Mouse (Mus musculus): Measurements from ENCODE around the gene Dnajc30. TPM values are rescaled to one million over a fixed set of nuclear protein-coding genes. Genes with fewer than 3 reads are reported as not detected.

Dnajc30 gene
- total RNA-seq, 1 experiment from 2014 or later: 26.2 TPM

DNA sequence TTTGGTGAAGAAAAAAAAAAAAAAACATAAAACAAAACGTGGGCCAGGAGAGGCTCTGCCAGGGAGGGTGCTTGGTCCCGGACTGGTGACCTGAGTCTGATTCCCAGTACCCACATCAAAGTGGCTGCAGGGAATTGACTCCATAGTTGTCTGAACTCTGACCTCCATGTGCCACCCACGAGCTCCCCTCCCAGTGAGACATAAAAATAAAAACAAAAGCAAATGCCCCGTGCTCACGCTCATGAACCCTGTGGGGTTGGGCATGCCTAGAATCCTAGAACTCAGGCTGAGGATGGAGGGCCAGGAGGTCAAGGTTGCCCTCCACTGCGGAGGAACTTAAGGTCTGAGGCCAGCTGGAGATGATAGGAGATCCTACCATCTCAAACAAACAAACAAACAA is 45.0 kb downstream of the Dnajc30 start:
- no peak for DNase-seq

- DNase-seq: peak; percentile 74
These were observed 45.4 kb downstream of the Dnajc30 start for GRCm38 (mm10) chr5:135109426-135109825.

DNA sequence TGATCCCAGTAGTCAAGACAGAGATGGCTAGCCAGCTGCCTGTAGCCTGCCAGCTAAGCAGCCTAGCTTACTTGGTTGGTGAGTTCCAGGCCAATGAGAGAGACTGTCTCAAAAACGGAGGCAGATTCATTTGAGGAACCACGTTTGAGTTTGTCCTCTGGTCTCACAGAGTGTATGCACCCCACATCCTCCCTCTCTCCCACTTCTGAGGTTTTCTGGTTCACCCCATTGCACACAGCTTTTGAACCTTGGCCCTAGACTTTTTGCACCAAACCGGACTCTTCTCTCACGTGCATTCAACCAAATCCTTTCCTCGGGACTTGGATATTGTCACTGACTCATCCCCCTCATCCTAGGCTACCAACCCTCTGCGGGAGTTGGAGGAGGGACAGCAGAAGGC is 46.0 kb downstream of the Dnajc30 start:
- no peak for DNase-seq

DNA sequence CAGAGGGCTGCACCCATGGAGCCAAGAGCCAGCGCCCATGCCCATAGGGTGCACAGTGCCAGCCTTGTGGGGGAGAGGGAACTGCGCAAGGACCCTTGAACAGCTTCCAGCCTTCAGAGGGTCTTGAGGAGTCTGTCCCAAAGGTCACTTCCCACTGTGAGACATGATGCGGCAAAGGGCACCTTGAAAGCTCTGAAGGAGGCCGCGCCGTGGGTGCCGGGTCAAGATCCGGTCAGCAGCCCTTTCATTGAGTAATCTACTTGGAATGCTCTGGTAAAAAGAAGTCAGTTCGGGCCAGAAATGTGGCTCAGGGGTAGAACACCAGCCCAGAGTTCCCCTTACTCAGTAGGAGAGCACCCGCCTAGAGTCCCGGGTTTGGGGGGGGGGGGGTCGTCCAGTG is 49.8 kb downstream of the Dnajc30 start:
- DNase-seq: no peak

DNA sequence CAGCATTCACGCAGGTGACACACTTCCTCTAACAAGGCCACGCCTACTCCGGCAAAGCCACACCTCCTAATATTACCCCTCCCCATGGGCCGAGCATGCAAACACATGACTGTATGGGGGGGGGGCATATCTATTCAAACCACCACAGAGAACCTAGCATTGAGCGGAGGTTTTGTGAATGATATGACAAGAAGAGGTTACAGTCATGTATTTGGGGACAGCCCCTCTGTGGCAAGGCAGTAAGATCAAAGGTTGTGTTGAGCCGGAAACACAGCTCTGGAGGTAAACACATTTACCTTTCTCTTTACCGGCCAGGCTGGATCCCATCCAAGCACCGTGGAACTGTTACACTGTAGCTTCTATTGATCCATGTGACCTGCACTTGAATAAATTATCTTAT is 51.2 kb downstream of the Dnajc30 start:
- no peak for DNase-seq

Other genes with a start within 250 kb of the Dnajc30 start
- gene Tmem270, start 157.5 kb upstream of the Dnajc30 start, total RNA-seq (2021): not detected in 2 replicates
- 0.60 and 3.7 TPM in 2 replicates for gene Cldn13, start 148.7 kb upstream of the Dnajc30 start, total RNA-seq (2021)
- gene Mettl27, start 131.8 kb upstream of the Dnajc30 start, total RNA-seq (2021): 24.5 and 28.5 TPM in 2 replicates
- not detected in 2 replicates for gene Cldn4, start 117.3 kb upstream of the Dnajc30 start, total RNA-seq (2021)
- 0.90 and 9.0 TPM in 2 replicates for gene Cldn3, start 78.0 kb upstream of the Dnajc30 start, total RNA-seq (2021)
- gene Abhd11, start 55.0 kb upstream of the Dnajc30 start, total RNA-seq (2021): 66.7 and 68.5 TPM in 2 replicates
- gene Stx1a, start 40.7 kb upstream of the Dnajc30 start, total RNA-seq (2021): 5.9 and 10.9 TPM in 2 replicates
- gene Bud23, start 757 bp downstream of the Dnajc30 start, total RNA-seq (2021): 45.6 and 51.3 TPM in 2 replicates
- 2.2 and 3.5 TPM in 2 replicates for gene Vps37d, start 14.1 kb downstream of the Dnajc30 start, total RNA-seq (2021)
- gene Mlxipl, start 25.7 kb downstream of the Dnajc30 start, total RNA-seq (2021): 80.7 and 81.6 TPM in 2 replicates
- 26.5 and 26.6 TPM in 2 replicates for gene Tbl2, start 85.5 kb downstream of the Dnajc30 start, total RNA-seq (2021)
- gene Bcl7b, start 104.1 kb downstream of the Dnajc30 start, total RNA-seq (2021): 53.3 and 57.9 TPM in 2 replicates
- 84.6 and 87.4 TPM in 2 replicates for gene Baz1b, start 123.1 kb downstream of the Dnajc30 start, total RNA-seq (2021)
- 2.7 and 3.0 TPM in 2 replicates for gene Fzd9, start 187.0 kb downstream of the Dnajc30 start, total RNA-seq (2021)